Mouse (Mus musculus): ENCODE measurements around the gene Gm49405. TPM values are rescaled to one million over a fixed set of nuclear protein-coding genes. Genes with fewer than 3 reads are reported as not detected.
A peak's percentile ranks its signal among the peaks of the same experiment; 100 is the strongest.

Gm49405 gene
- total RNA-seq, 2 experiments from 2014 or later, result 1.2 to 1.6 TPM

- DNase-seq (ENCODE audit: low spot score in 2 of 2), result no peak
- intact Hi-C loops (cut with DNase I), result loop anchor here (2.0 kb wide), 1 partner anchor 34 kb away; no protein-coding TSS in a partner anchor
These were observed 19.5 kb upstream of the Gm49405 start for GRCm38 (mm10) chr19:3980917-3981316.

- no peak for DNase-seq (ENCODE audit: low spot score in 2 of 2)
- intact Hi-C loops (cut with DNase I), result no loop called here
These were observed 16.8 kb upstream of the Gm49405 start for GRCm38 (mm10) chr19:3983527-3984200.

GRCm38 (mm10) chr19:3985261-3985681 is 15.2 kb upstream of the Gm49405 start:
- intact Hi-C loops (cut with DNase I), result no loop called here
- DNase-seq (ENCODE audit: low spot score in 2 of 2), result no peak

- peak; percentile 51 to 52 for DNase-seq (ENCODE audit: low spot score in 2 of 2)
- intact Hi-C loops (cut with DNase I), result no loop called here
These were observed 14.1 kb upstream of the Gm49405 start, which contains the start of gene Acy3 for GRCm38 (mm10) chr19:3986334-3986733. TSS of gene Acy3 (plus strand) at chr19:3986570.

- no peak for DNase-seq (ENCODE audit: low spot score in 2 of 2)
- intact Hi-C loops (cut with DNase I), result no loop called here
These were observed 12.4 kb upstream of the Gm49405 start for GRCm38 (mm10) chr19:3988066-3988465.

- intact Hi-C loops (cut with DNase I), result no loop called here
- no peak for DNase-seq (ENCODE audit: low spot score in 2 of 2)
These were observed 11.7 kb upstream of the Gm49405 start for GRCm38 (mm10) chr19:3988750-3989149.

- intact Hi-C loops (cut with DNase I), result no loop called here
- no peak for DNase-seq (ENCODE audit: low spot score in 2 of 2)
These were observed 9.6 kb upstream of the Gm49405 start for GRCm38 (mm10) chr19:3990804-3991203.

GRCm38 (mm10) chr19:3991562-3991961 is 8.9 kb upstream of the Gm49405 start:
- intact Hi-C loops (cut with DNase I), result no loop called here
- no peak for DNase-seq (ENCODE audit: low spot score in 2 of 2)

- intact Hi-C loops (cut with DNase I), result no loop called here
These were observed 8.5 kb upstream of the Gm49405 start for GRCm38 (mm10) chr19:3991966-3992365.

GRCm38 (mm10) chr19:3992416-3992815 is 8.0 kb upstream of the Gm49405 start, which contains the start of gene Tbx10:
TSS of gene Tbx10 (plus strand) at chr19:3992752.
- no peak for DNase-seq (ENCODE audit: low spot score in 2 of 2)
- intact Hi-C loops (cut with DNase I), result no loop called here

More at GRCm38 (mm10) chr19:3991966-3992365, 8.5 kb upstream of the Gm49405 start:
- DNase-seq (ENCODE audit: low spot score in 2 of 2), result no peak

GRCm38 (mm10) chr19:3994932-3995331 is 5.5 kb upstream of the Gm49405 start:
- intact Hi-C loops (cut with DNase I), result no loop called here
- DNase-seq (ENCODE audit: low spot score in 2 of 2), result no peak

GRCm38 (mm10) chr19:3995505-3995904 is 4.9 kb upstream of the Gm49405 start:
- intact Hi-C loops (cut with DNase I), result no loop called here
- no peak for DNase-seq (ENCODE audit: low spot score in 2 of 2)

GRCm38 (mm10) chr19:3996106-3996505 is 4.3 kb upstream of the Gm49405 start:
- intact Hi-C loops (cut with DNase I), result no loop called here
- no peak for DNase-seq (ENCODE audit: low spot score in 2 of 2)

- intact Hi-C loops (cut with DNase I), result no loop called here
- DNase-seq (ENCODE audit: low spot score in 2 of 2), result no peak
These were observed 3.7 kb upstream of the Gm49405 start for GRCm38 (mm10) chr19:3996747-3997146.

GRCm38 (mm10) chr19:3997231-3997630 is 3.2 kb upstream of the Gm49405 start:
- no peak for DNase-seq (ENCODE audit: low spot score in 2 of 2)
- intact Hi-C loops (cut with DNase I), result no loop called here

- no peak for DNase-seq (ENCODE audit: low spot score in 2 of 2)
These were observed 2.1 kb upstream of the Gm49405 start for GRCm38 (mm10) chr19:3998335-3998734.

GRCm38 (mm10) chr19:3999121-3999730 is 1.2 kb upstream of the Gm49405 start:
- intact Hi-C loops (cut with DNase I), result no loop called here

More at GRCm38 (mm10) chr19:3998335-3998734, 2.1 kb upstream of the Gm49405 start:
- intact Hi-C loops (cut with DNase I), result no loop called here

GRCm38 (mm10) chr19:4000949-4001525 is 611 bp downstream of the Gm49405 start:
- intact Hi-C loops (cut with DNase I), result no loop called here
- DNase-seq (ENCODE audit: low spot score in 2 of 2), result no peak

More at GRCm38 (mm10) chr19:3999121-3999730, 1.2 kb upstream of the Gm49405 start:
- DNase-seq (ENCODE audit: low spot score in 2 of 2), result no peak

- DNase-seq (ENCODE audit: low spot score in 2 of 2), result no peak
- intact Hi-C loops (cut with DNase I), result no loop called here
These were observed 1.3 kb downstream of the Gm49405 start for GRCm38 (mm10) chr19:4001752-4002151.

GRCm38 (mm10) chr19:4003112-4003511 is 2.7 kb downstream of the Gm49405 start, which contains the start of gene Doc2g:
TSS of gene Doc2g (plus strand) at chr19:4003313.
- intact Hi-C loops (cut with DNase I), result no loop called here
- DNase-seq (ENCODE audit: low spot score in 2 of 2), result no peak
